Mouse (Mus musculus) kidney, embryonic 14.5 days (tissue): Measurements from ENCODE around the gene Man1c1. TPM values are rescaled to one million over a fixed set of nuclear protein-coding genes. Genes with fewer than 3 reads are reported as not detected.

Source experiments
- ATAC-seq: fragments of 200-750 bp; cut with Nextera tagmentation; 2 replicates; pipeline ENCODE4 v1.8.0; 2017; ENCODE audit warnings: moderate number of reproducible peaks, mild to moderate bottlenecking, moderate TSS enrichment, moderate library complexity; ENCODE audit not compliant: low FRiP score, low TSS enrichment
- H3K27ac ChIP-seq: fragments of 300-500 bp; sonication (generic); 2 replicates; pipeline ENCODE4 v1.5.1; 2014; ENCODE audit warnings: low read depth, mild to moderate bottlenecking, low read length, moderate library complexity, mixed read lengths
- H3K27me3 ChIP-seq: fragments of 300-500 bp; sonication (generic); 2 replicates; pipeline ENCODE4 v1.6.1; 2014; ENCODE audit warnings: mild to moderate bottlenecking, low read length; ENCODE audit not compliant: control insufficient read depth, insufficient read depth
- H3K36me3 ChIP-seq: fragments of 300-500 bp; sonication (generic); 2 replicates; pipeline ENCODE4 v1.6.1; 2014; ENCODE audit warnings: low read length, mixed read lengths; ENCODE audit not compliant: control insufficient read depth, insufficient read depth
- H3K4me1 ChIP-seq: fragments of 300-500 bp; sonication (generic); 2 replicates; pipeline ENCODE4 v1.6.1; 2014; ENCODE audit warnings: low read length, mixed read lengths; ENCODE audit not compliant: control insufficient read depth, insufficient read depth
- H3K4me2 ChIP-seq: fragments of 300-500 bp; sonication (generic); replicated peaks from 2 replicates; pipeline ENCODE4 v1.6.1; 2014; ENCODE audit warnings: low read depth, mild to moderate bottlenecking, low read length
- H3K4me3 ChIP-seq: fragments of 300-500 bp; sonication (generic); 2 replicates; pipeline ENCODE4 v1.5.1; 2014; ENCODE audit warnings: mild to moderate bottlenecking, low read length
- H3K9ac ChIP-seq: fragments of 300-500 bp; sonication (generic); 2 replicates; pipeline ENCODE4 v1.6.1; 2014; ENCODE audit warnings: low read depth, mild to moderate bottlenecking, low read length, moderate library complexity
- H3K9me3 ChIP-seq: fragments of 300-500 bp; sonication (generic); 2 replicates; pipeline ENCODE4 v1.6.1; 2016; ENCODE audit warnings: low read length; ENCODE audit not compliant: control insufficient read depth
- WGBS: fragments of 180-500 bp; shearing (Covaris S2); extraction: QIAGEN DNeasy Blood & Tissue Kit; methylation state at CpG from one replicate; pipeline ENCODE4 v1.1.7; 2014; 5-methylcytosine and 5-hydroxymethylcytosine counted together
- polyA plus RNA-seq: library from polyadenylated mRNA; unstranded; fragments of >200 nt; fragmentation: Nextera tagmentation; extraction: Ambion mirVana; gene quantifications from 2 replicates; pipeline ENCODE4 v1.2.1, GENCODE M21; 2014

Gene Man1c1
- polyA plus RNA-seq, 1 experiment from 2014 or later = 5.3 TPM

DNA sequence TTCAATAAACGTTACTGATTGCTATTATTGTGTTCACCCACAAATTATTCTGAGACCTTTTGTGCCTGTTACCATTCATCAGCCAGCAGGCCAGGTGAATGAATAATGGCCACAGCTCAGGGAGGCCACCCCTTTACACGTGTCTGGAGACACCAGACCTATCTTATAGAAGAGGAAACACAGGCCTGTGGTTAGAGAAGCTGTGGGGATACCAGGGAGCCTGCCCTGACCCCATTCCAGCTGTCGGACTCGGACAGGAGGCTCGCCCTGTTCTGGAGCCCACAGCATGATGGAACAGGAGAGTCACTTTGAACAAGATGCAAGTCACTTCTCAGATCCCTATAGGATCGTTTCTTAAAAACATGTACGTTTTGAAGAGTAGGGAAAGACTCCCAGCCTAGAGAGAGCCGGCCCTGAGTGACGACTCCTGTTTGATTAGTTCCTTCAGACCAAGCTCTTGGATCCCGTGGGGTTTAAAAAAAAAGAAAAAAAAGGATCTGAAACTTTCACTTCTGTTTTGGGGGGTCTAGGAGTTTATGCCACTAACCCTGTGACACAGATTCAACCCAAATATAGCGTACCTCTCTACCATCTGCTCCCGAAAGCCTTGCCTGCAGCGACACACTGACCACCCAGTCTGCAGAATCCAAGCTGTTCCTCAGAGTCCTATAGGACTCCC is 85.1 kb downstream of the Man1c1 start:
- H3K9me3 ChIP-seq = no peaks in the 10 kb centered on the region
- 75% methylated on average over 13 of the region's 13 CpGs for WGBS
- H3K9ac ChIP-seq = no peak overlapping the region
- 0 out of 2 replicates have a peak, but pooled peaks cover 6% of the 10 kb centered on the region for H3K4me1 ChIP-seq
- no peaks in the 10 kb centered on the region for H3K36me3 ChIP-seq
- H3K27me3 ChIP-seq = no peaks in the 10 kb centered on the region
- ATAC-seq = no peak
- no peak overlapping the region for H3K4me2 ChIP-seq
- no peak overlapping the region for H3K4me3 ChIP-seq
- no peak overlapping the region for H3K27ac ChIP-seq

DNA sequence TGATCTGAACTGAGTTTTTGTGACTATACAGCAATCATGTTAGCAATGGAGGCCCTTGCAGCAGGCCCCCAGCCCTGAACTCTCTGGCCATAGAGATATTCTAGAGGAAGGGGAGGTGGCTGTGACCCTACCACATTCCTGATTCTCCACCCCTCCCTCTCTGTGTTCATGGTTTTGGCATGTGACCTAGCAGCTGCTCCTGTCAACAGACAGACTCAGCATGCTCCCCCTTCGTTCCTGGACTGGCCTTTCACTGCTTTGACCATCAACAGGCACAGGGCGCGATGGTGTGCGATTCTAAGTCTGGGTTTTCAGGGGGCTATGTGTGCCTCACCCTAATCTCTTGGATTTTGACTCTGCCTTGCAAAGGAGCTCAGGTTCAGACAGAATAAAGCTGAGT is 86.3 kb downstream of the Man1c1 start:
- Histone ChIP-seq H3K9me3 (no peaks in the 10 kb centered on the region), H3K9ac (no peak overlapping the region), H3K27me3 (no peaks in the 10 kb centered on the region), H3K4me1 (0 out of 2 replicates have a peak, but pooled peaks cover 6% of the 10 kb centered on the region), H3K4me3 (no peak overlapping the region), H3K27ac (no peak overlapping the region), H3K4me2 (no peak overlapping the region), H3K36me3 (no peaks in the 10 kb centered on the region)
- no peak for ATAC-seq
- WGBS = 88% methylated on average over 4 of the region's 4 CpGs

DNA sequence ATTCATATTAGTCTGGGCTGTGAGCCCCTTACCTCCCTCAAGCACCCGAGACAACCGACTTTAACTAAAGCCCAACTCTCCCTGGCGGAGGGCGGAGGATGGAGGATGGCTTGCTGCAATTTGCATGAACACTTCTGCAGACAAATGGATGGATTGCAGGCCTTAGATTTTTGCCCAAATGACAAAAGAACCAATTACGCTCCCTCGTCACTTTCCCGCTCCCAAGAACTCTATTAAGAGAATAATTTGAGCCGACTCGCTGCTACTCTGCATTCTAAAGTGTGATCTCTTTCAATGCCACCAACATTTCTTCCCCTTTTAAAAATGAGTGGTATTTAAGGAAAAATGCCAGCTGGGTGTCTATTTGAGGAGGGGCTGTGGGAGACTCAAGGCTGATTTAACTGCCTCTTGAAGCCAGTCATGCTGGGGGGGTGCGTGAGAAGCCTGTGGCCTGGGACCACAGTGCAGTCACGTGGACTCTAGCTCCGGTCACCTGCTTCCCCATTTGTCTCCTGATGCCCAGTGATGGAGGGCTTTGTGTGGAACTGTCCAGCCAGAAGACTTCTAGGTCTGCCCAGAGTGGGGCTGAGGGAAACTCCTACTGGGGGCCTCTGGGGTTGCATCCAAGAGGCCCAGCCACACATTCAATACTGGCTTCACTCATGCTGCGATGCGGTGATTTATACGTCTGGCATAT is 88.0 kb downstream of the Man1c1 start:
- no peaks in the 10 kb centered on the region for H3K27me3 ChIP-seq
- no peak overlapping the region for H3K9ac ChIP-seq
- H3K4me1 ChIP-seq = 0 out of 2 replicates have a peak, but pooled peaks cover 9% of the 10 kb centered on the region
- WGBS = 72% methylated on average over 15 of the region's 15 CpGs
- H3K27ac ChIP-seq = no peak overlapping the region
- no peaks in the 10 kb centered on the region for H3K36me3 ChIP-seq
- ATAC-seq = no peak
- H3K4me2 ChIP-seq = no peak overlapping the region
- H3K4me3 ChIP-seq = no peak overlapping the region
- no peaks in the 10 kb centered on the region for H3K9me3 ChIP-seq

DNA sequence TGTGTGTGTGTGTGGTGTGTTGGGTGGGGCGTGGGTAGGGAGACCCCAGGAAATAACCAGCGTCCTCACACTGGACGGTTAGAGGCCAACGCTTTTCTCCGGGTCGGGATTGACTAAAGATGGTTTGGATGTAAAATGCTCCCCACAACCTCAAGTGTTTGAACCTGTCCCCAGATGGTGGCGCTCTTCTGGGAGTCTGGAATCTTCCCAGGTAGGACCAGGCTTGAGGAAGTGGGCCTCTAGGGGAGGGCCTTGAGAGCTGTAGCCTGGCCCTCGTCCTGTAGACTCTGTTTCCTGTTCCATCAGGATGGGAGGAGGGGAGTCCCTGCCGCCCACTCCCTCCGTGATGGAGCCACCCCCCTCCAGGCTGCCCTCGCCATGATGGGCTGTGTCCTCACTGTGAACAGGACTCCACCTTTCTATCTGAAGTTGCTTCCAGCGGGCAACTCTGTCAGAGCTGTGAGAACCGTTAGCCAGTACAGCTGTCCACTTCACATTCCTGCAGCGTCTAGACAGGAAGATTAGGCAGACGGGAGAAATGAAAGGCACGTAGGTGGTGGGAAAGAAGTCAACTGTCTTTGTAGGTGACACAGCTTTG is 91.9 kb downstream of the Man1c1 start:
- peak; percentile 32; the same call in 1 of the 2 replicates for ATAC-seq
- H3K9me3 ChIP-seq = no peaks in the 10 kb centered on the region
- H3K27me3 ChIP-seq = no peaks in the 10 kb centered on the region
- H3K4me3 ChIP-seq = no peak overlapping the region
- no peak overlapping the region for H3K4me2 ChIP-seq
- H3K36me3 ChIP-seq = no peaks in the 10 kb centered on the region
- no peak overlapping the region for H3K9ac ChIP-seq
- no peak overlapping the region for H3K27ac ChIP-seq
- H3K4me1 ChIP-seq = 0 out of 2 replicates have a peak, but pooled peaks cover 4% of the 10 kb centered on the region
- 43% methylated on average over 16 of the region's 16 CpGs for WGBS

DNA sequence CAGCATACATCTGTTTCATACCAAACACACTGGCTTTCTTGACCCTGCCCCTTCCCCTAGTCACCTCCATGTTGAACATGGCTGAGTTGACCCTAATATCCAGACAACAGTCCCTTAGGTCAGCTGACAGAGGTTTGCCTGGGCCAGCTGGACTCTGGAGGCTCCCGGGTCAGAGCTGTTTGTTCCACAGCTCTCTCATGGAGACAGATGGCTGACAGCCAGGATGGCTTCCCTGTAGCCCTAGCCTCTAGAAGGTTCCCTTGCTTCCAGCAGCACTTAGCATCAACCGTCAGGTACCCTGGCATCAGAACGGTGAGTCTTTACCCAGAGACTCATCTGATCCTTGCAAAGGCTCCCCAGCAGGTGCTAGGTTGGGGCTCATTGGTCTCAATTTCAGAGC is 93.5 kb downstream of the Man1c1 start:
- H3K36me3 ChIP-seq = no peaks in the 10 kb centered on the region
- ATAC-seq = no peak
- H3K4me2 ChIP-seq = no peak overlapping the region
- WGBS = 84% methylated on average over 3 of the region's 3 CpGs
- H3K27me3 ChIP-seq = no peaks in the 10 kb centered on the region
- no peak overlapping the region for H3K27ac ChIP-seq
- H3K4me3 ChIP-seq = no peak overlapping the region
- H3K9me3 ChIP-seq = no peaks in the 10 kb centered on the region
- H3K4me1 ChIP-seq = 0 out of 2 replicates have a peak, but pooled peaks cover 4% of the 10 kb centered on the region
- no peak overlapping the region for H3K9ac ChIP-seq

DNA sequence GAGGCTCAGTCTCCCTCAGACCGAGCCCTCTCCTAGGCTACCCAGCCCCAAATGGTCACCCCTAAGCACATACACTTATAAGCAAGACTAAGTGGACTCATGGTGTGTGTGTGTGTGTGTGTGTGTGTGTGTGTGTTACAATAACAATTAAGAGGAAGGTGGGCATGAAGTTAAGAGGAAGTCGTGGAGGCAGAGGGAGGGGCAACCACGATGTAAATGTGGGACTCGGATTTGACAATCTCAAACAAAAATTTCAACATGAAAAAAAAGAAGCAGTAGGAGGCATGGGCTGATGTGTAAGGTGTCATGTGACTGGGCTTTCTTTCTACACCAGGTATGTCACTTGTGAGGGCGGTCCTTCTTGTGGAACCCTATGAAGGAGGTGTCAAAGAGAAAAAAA is 96.4 kb downstream of the Man1c1 start:
- Histone ChIP-seq H3K27ac (no peak overlapping the region), H3K9ac (no peak overlapping the region), H3K27me3 (no peaks in the 10 kb centered on the region), H3K9me3 (no peaks in the 10 kb centered on the region), H3K4me2 (no peak overlapping the region), H3K36me3 (no peaks in the 10 kb centered on the region), H3K4me3 (no peak overlapping the region), H3K4me1 (0 out of 2 replicates have a peak, but pooled peaks cover 10% of the 10 kb centered on the region)
- ATAC-seq = no peak
- 88% methylated on average over 5 of the region's 5 CpGs for WGBS

DNA sequence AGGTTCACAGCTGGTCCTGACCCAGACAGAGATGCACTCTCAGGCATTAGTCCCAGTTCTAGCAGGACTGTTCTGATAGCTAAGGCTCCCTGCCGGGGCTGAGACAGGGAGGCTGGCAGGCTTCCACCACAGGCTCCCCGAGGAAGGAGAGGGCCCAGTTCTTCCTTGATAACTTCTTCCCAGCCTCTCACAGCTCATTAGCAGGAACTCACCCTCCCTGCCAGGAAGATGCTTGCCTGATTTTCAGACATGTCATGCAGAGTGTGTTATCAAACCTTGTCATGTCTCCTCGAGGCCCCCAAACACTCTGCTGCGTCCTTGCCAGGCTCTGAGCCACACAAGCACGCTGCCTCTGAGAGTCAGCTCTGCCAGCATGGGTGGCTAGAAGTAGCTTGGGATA is 98.0 kb downstream of the Man1c1 start:
- Histone ChIP-seq H3K4me1 (peaks cover 22% of the 10 kb centered on the region), H3K4me2 (no peak overlapping the region), H3K36me3 (no peaks in the 10 kb centered on the region), H3K9ac (no peak overlapping the region), H3K4me3 (no peak overlapping the region), H3K9me3 (no peaks in the 10 kb centered on the region), H3K27me3 (no peaks in the 10 kb centered on the region), H3K27ac (no peak overlapping the region)
- ATAC-seq = no peak
- 62% methylated on average over 5 of the region's 5 CpGs for WGBS

- no peak for ATAC-seq
- H3K4me1 ChIP-seq = peaks cover 26% of the 10 kb centered on the region
- 75% methylated on average over 4 of the region's 4 CpGs for WGBS
- no peaks in the 10 kb centered on the region for H3K36me3 ChIP-seq
- H3K9ac ChIP-seq = no peak overlapping the region
- no peaks in the 10 kb centered on the region for H3K9me3 ChIP-seq
- H3K4me2 ChIP-seq = no peak overlapping the region
- H3K4me3 ChIP-seq = no peak overlapping the region
- no peak overlapping the region for H3K27ac ChIP-seq
- H3K27me3 ChIP-seq = no peaks in the 10 kb centered on the region
Measured at GRCm38 (mm10) chr4:134604472-134604871, 99.6 kb downstream of the Man1c1 start.

GRCm38 (mm10) chr4:134603553-134603952 is 100.5 kb downstream of the Man1c1 start:
- H3K36me3 ChIP-seq = no peaks in the 10 kb centered on the region
- no peaks in the 10 kb centered on the region for H3K9me3 ChIP-seq
- H3K4me1 ChIP-seq = peaks cover 26% of the 10 kb centered on the region
- H3K27me3 ChIP-seq = no peaks in the 10 kb centered on the region
- no peak overlapping the region for H3K9ac ChIP-seq
- no peak for ATAC-seq
- no peak overlapping the region for H3K4me2 ChIP-seq
- no peak overlapping the region for H3K4me3 ChIP-seq
- 52% methylated on average over 5 of the region's 5 CpGs for WGBS
- H3K27ac ChIP-seq = no peak overlapping the region
